In the genomic region with DNA sequence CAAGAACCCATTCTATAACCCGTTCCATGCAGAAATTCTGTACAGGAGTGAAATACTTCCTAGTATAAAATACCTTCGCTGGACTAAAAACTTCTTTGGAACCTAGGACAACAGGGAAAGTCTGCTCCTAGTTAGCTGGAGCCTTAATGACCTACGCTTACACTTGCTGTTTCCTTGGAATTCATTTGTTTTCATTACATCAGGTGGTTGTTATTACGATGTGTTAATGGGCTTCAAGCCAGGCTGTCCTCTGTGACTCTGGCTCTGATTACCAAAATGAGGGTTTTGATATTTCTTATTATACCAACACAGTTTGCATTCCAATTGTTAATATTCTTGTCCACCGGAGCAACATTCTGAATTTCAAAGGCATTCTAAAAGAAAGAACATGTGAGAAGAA, we compare ENCODE assay signal across 20 mouse cellular contexts.
DNase-seq lines count a peak whose midpoint lies in the region; ATAC-seq and TF ChIP-seq lines count a peak whose summit lies in the region.
"Had no signal": no experiment of that assay in that cellular context is flagged by ENCODE, and none has a peak within 500 bp of the region (broad histone marks: within the 10 kb centered on the region; RNA-seq: fewer than 3 reads in every experiment).

No protein-coding gene starts in this region.

- no peak overlapping the region for H3K4me2 ChIP-seq in kidney, embryonic 16.5 days (replicated peaks; ENCODE audit: low read depth, low read length)
- H3K4me2 ChIP-seq: embryonic facial prominence, embryonic 12.5 days; forebrain, embryonic 13.5 days; heart, embryonic 11.5 days; heart, embryonic 15.5 days; hindbrain, embryonic 15.5 days had no signal

- TF ChIP-seq CTCF in brain, embryonic 14.5 days (IDR thresholded peaks at IDR 0.05; ENCODE audit: borderline replicate concordance, extremely low read depth, insufficient read depth, insufficient read length): no peak

- ATAC-seq in kidney, embryonic 16.5 days (ENCODE audit: low FRiP score, low TSS enrichment): no peak
- ATAC-seq: forebrain, embryonic 13.5 days; inflammation-experienced regulatory T-cells, adult 6 months; intestine, postnatal 0 days had no signal

- H3K9me3 ChIP-seq in limb, embryonic 10.5 days (replicated peaks): no peaks in the 10 kb centered on the region
- no peaks in the 10 kb centered on the region for H3K9me3 ChIP-seq in hindbrain, embryonic 10.5 days
- no peaks in the 10 kb centered on the region for H3K9me3 ChIP-seq in kidney, embryonic 16.5 days (ENCODE audit: low read length)
- H3K9me3 ChIP-seq: embryonic facial prominence, embryonic 12.5 days; forebrain, embryonic 13.5 days; heart, embryonic 15.5 days; hindbrain, embryonic 15.5 days had no signal

- no peak for TF ChIP-seq POLR2A in brain, embryonic 14.5 days (IDR thresholded peaks at IDR 0.05; ENCODE audit: borderline replicate concordance, extremely low read depth, insufficient read depth, insufficient read length, poor library complexity, severe bottlenecking)

- H3K27ac ChIP-seq in limb, embryonic 10.5 days: no peak overlapping the region
- H3K27ac ChIP-seq in hindbrain, embryonic 10.5 days: no peak overlapping the region
- H3K27ac ChIP-seq in kidney, embryonic 16.5 days (ENCODE audit: low read length): no peak overlapping the region
- H3K27ac ChIP-seq: embryonic facial prominence, embryonic 12.5 days; forebrain, embryonic 13.5 days; heart, adult 2 months; heart, embryonic 15.5 days; hindbrain, embryonic 15.5 days had no signal

- no peaks in the 10 kb centered on the region for H3K27me3 ChIP-seq in limb, embryonic 10.5 days (ENCODE audit: low read depth, poor library complexity, severe bottlenecking)
- no peaks in the 10 kb centered on the region for H3K27me3 ChIP-seq in hindbrain, embryonic 10.5 days (ENCODE audit: insufficient read depth, poor library complexity, severe bottlenecking)
- H3K27me3 ChIP-seq in kidney, embryonic 16.5 days (ENCODE audit: insufficient read depth, low read length): no peaks in the 10 kb centered on the region
- H3K27me3 ChIP-seq: CH12.LX; embryonic facial prominence, embryonic 12.5 days; forebrain, embryonic 13.5 days; heart, embryonic 15.5 days; hindbrain, embryonic 15.5 days had no signal

- H3K4me3 ChIP-seq in limb, embryonic 10.5 days: 0 out of 2 replicates have a peak overlapping the region, but pooled peaks have one; percentile 8
- H3K4me3 ChIP-seq in hindbrain, embryonic 10.5 days: no peak overlapping the region
- H3K4me3 ChIP-seq in kidney, embryonic 16.5 days (ENCODE audit: low read length): no peak overlapping the region
- H3K4me3 ChIP-seq: embryonic facial prominence, embryonic 12.5 days; forebrain, embryonic 13.5 days; heart, adult 2 months; heart, embryonic 15.5 days; hindbrain, embryonic 15.5 days had no signal

- peak; percentile 7 for DNase-seq in embryo, embryonic 11 days
- DNase-seq in embryo, embryonic 10 days (ENCODE audit: low spot score): no peak
- peak; percentile 13 for DNase-seq in NIH3T3 (ENCODE audit: low read depth)
- peak; percentile 22 for DNase-seq in brain, embryonic 14.5 days (ENCODE audit: low read depth)
- no peak for DNase-seq in limb, embryonic 10.5 days (ENCODE audit: low spot score)
- DNase-seq in hindbrain, embryonic 10.5 days (ENCODE audit: low spot score): no peak
- no peak for DNase-seq in ovary, adult 18-20 months (ENCODE audit: low spot score)
- DNase-seq: adrenal gland, postnatal 10 days; gastrocnemius, postnatal 14 days; heart, adult 2 months; kidney, adult 8-10 months had no signal

- H3K9ac ChIP-seq in kidney, embryonic 16.5 days (replicated peaks; ENCODE audit: low read length): no peak overlapping the region
- H3K9ac ChIP-seq: embryonic facial prominence, embryonic 12.5 days; forebrain, embryonic 13.5 days; heart, embryonic 15.5 days; hindbrain, embryonic 15.5 days had no signal

- peaks cover 25% of the 10 kb centered on the region for H3K4me1 ChIP-seq in limb, embryonic 10.5 days
- no peaks in the 10 kb centered on the region for H3K4me1 ChIP-seq in hindbrain, embryonic 10.5 days (replicated peaks)
- H3K4me1 ChIP-seq in kidney, embryonic 16.5 days (ENCODE audit: insufficient read depth, low read length): no peaks in the 10 kb centered on the region
- H3K4me1 ChIP-seq: embryonic facial prominence, embryonic 12.5 days; forebrain, embryonic 13.5 days; heart, embryonic 15.5 days; hindbrain, embryonic 15.5 days had no signal

- H3K36me3 ChIP-seq in limb, embryonic 10.5 days: no peaks in the 10 kb centered on the region
- no peaks in the 10 kb centered on the region for H3K36me3 ChIP-seq in hindbrain, embryonic 10.5 days
- no peaks in the 10 kb centered on the region for H3K36me3 ChIP-seq in kidney, embryonic 16.5 days (ENCODE audit: insufficient read depth, low read length)
- H3K36me3 ChIP-seq: embryonic facial prominence, embryonic 12.5 days; heart, embryonic 15.5 days; hindbrain, embryonic 15.5 days had no signal

- 41% methylated on average over 5 of the region's 5 CpGs for WGBS in limb, embryonic 10.5 days
- WGBS in hindbrain, embryonic 10.5 days: 77% methylated on average over 5 of the region's 5 CpGs
- WGBS in kidney, embryonic 16.5 days: 69% methylated on average over 5 of the region's 5 CpGs

Comparison
In these comparisons a context has a peak if more than half of its experiments do, and no peak if none do; other contexts are left out.
1. DNase-seq: peak in embryo, embryonic 11 days (single experiment), NIH3T3 (single experiment) and brain, embryonic 14.5 days (single experiment); none in embryo, embryonic 10 days (single experiment), limb, embryonic 10.5 days (single experiment), hindbrain, embryonic 10.5 days (single experiment) and ovary, adult 18-20 months (single experiment).